Mouse (Mus musculus): ENCODE results near the gene Zcchc10. TPM values are rescaled to one million over a fixed set of nuclear protein-coding genes. Genes with fewer than 3 reads are reported as not detected.
"Not testable (repeated sequence)": the region's sequence is repeated elsewhere in the genome, so short reads cannot be mapped to it uniquely, and the experiment has no call there.

Zcchc10 gene
- 4.0 TPM for polyA plus RNA-seq (2012; fragmentation: generic; extraction: Trizol)

- Histone ChIP-seq H3K79me2 (ENCODE audit: control insufficient read depth, insufficient read depth) (peaks cover 19% of the 10 kb centered on the region), H3K27me3 (ENCODE audit: control insufficient read depth, insufficient read depth, insufficient read length) (no peaks in the 10 kb centered on the region), H3K4me2 (ENCODE audit: low read depth) (peak within 1 kb of the TSS; percentile 77), H3ac (ENCODE audit: control insufficient read depth, insufficient read length) (peak within 1 kb of the TSS; percentile 81), H3K36me3 (ENCODE audit: control insufficient read depth, insufficient read depth) (peaks cover 18% of the 10 kb centered on the region), H3K4me3 (peak within 1 kb of the TSS; percentile 44)
- TF ChIP-seq USF1 (IDR thresholded peaks at IDR 0.05; ENCODE audit: low read depth): no peak
- no peak for TF ChIP-seq E2F4 (IDR thresholded peaks at IDR 0.05; ENCODE audit: insufficient read depth)
- no peak for TF ChIP-seq TCF12 (IDR thresholded peaks at IDR 0.05; ENCODE audit: insufficient read depth, poor library complexity, severe bottlenecking)
- peak; percentile 83 for TF ChIP-seq POLR2AphosphoS2 (IDR thresholded peaks at IDR 0.05; ENCODE audit: insufficient read length, low read depth)
- no peak for TF ChIP-seq MAX (IDR thresholded peaks at IDR 0.05; ENCODE audit: low read depth)
- no peak for TF ChIP-seq TCF3 (IDR thresholded peaks at IDR 0.05; ENCODE audit: insufficient read length, low read depth)
- TF ChIP-seq MYOD1 (IDR thresholded peaks at IDR 0.05; ENCODE audit: control insufficient read depth in 1 of 3, insufficient read length in 2 of 3, low read depth in 2 of 3): no peak
- TF ChIP-seq CEBPB (IDR thresholded peaks at IDR 0.05; ENCODE audit: insufficient read depth, poor library complexity, severe bottlenecking): no peak
- peak; percentile 89 for TF ChIP-seq POLR2A (IDR thresholded peaks at IDR 0.05; ENCODE audit: insufficient read length, low read depth)
- TF ChIP-seq SRF (IDR thresholded peaks at IDR 0.05; ENCODE audit: control insufficient read depth, insufficient read length, low read depth): no peak
- no peak for TF ChIP-seq MYOG (IDR thresholded peaks at IDR 0.05; ENCODE audit: control insufficient read depth in 1 of 3, insufficient read depth in 1 of 3, insufficient read length in 2 of 3, low read depth in 2 of 3)
- no peak for TF ChIP-seq REST (IDR thresholded peaks at IDR 0.05; ENCODE audit: insufficient read depth, insufficient read length)
These were observed at the start of gene Zcchc10 for GRCm38 (mm10) chr11:53324512-53324968. Gene Zcchc10, plus strand, starts transcription at chr11:53324679.

GRCm38 (mm10) chr11:53275358-53275757, 49.1 kb upstream of the Zcchc10 start:
- Histone ChIP-seq H3K79me2 (ENCODE audit: control insufficient read depth, insufficient read depth) (peaks cover 36% of the 10 kb centered on the region), H3K36me3 (ENCODE audit: control insufficient read depth, insufficient read depth) (peaks cover 87% of the 10 kb centered on the region), H3ac (ENCODE audit: control insufficient read depth, insufficient read length) (no peak overlapping the region), H3K4me2 (ENCODE audit: low read depth) (no peak overlapping the region), H3K27me3 (ENCODE audit: control insufficient read depth, insufficient read depth, insufficient read length) (no peaks in the 10 kb centered on the region), H3K4me3 (no peak overlapping the region)
- TF ChIP-seq USF1 (IDR thresholded peaks at IDR 0.05; ENCODE audit: low read depth) (no peak), MAX (IDR thresholded peaks at IDR 0.05; ENCODE audit: low read depth) (no peak), SRF (IDR thresholded peaks at IDR 0.05; ENCODE audit: control insufficient read depth, insufficient read length, low read depth) (no peak), MYOG (IDR thresholded peaks at IDR 0.05; ENCODE audit: control insufficient read depth in 1 of 3, insufficient read depth in 1 of 3, insufficient read length in 2 of 3, low read depth in 2 of 3) (no peak), E2F4 (IDR thresholded peaks at IDR 0.05; ENCODE audit: insufficient read depth) (no peak), CEBPB (IDR thresholded peaks at IDR 0.05; ENCODE audit: insufficient read depth, poor library complexity, severe bottlenecking) (no peak), MYOD1 (IDR thresholded peaks at IDR 0.05; ENCODE audit: control insufficient read depth in 1 of 3, insufficient read length in 2 of 3, low read depth in 2 of 3) (no peak), POLR2AphosphoS2 (IDR thresholded peaks at IDR 0.05; ENCODE audit: insufficient read length, low read depth) (no peak), TCF3 (IDR thresholded peaks at IDR 0.05; ENCODE audit: insufficient read length, low read depth) (no peak), POLR2A (IDR thresholded peaks at IDR 0.05; ENCODE audit: insufficient read length, low read depth) (no peak)

GRCm38 (mm10) chr11:53278411-53278810, 46.1 kb upstream of the Zcchc10 start:
- Histone ChIP-seq H3ac (ENCODE audit: control insufficient read depth, insufficient read length) (no peak overlapping the region), H3K36me3 (ENCODE audit: control insufficient read depth, insufficient read depth) (peaks cover 79% of the 10 kb centered on the region), H3K4me2 (ENCODE audit: low read depth) (no peak overlapping the region), H3K79me2 (ENCODE audit: control insufficient read depth, insufficient read depth) (peaks cover 56% of the 10 kb centered on the region), H3K4me3 (no peak overlapping the region), H3K27me3 (ENCODE audit: control insufficient read depth, insufficient read depth, insufficient read length) (no peaks in the 10 kb centered on the region)
- TF ChIP-seq TCF12 (IDR thresholded peaks at IDR 0.05; ENCODE audit: insufficient read depth, poor library complexity, severe bottlenecking): no peak

- Histone ChIP-seq H3K79me2 (ENCODE audit: control insufficient read depth, insufficient read depth) (peaks cover 64% of the 10 kb centered on the region), H3ac (ENCODE audit: control insufficient read depth, insufficient read length) (no peak overlapping the region), H3K4me3 (no peak overlapping the region), H3K27me3 (ENCODE audit: control insufficient read depth, insufficient read depth, insufficient read length) (no peaks in the 10 kb centered on the region), H3K4me2 (ENCODE audit: low read depth) (no peak overlapping the region), H3K36me3 (ENCODE audit: control insufficient read depth, insufficient read depth) (peaks cover 80% of the 10 kb centered on the region)
- TF ChIP-seq CEBPB (IDR thresholded peaks at IDR 0.05; ENCODE audit: insufficient read depth, poor library complexity, severe bottlenecking) (no peak), TCF3 (IDR thresholded peaks at IDR 0.05; ENCODE audit: insufficient read length, low read depth) (no peak), POLR2AphosphoS2 (IDR thresholded peaks at IDR 0.05; ENCODE audit: insufficient read length, low read depth) (no peak), E2F4 (IDR thresholded peaks at IDR 0.05; ENCODE audit: insufficient read depth) (no peak), SRF (IDR thresholded peaks at IDR 0.05; ENCODE audit: control insufficient read depth, insufficient read length, low read depth) (no peak), MYOG (IDR thresholded peaks at IDR 0.05; ENCODE audit: control insufficient read depth in 1 of 3, insufficient read depth in 1 of 3, insufficient read length in 2 of 3, low read depth in 2 of 3) (no peak), TCF12 (IDR thresholded peaks at IDR 0.05; ENCODE audit: insufficient read depth, poor library complexity, severe bottlenecking) (no peak), USF1 (IDR thresholded peaks at IDR 0.05; ENCODE audit: low read depth) (no peak), REST (IDR thresholded peaks at IDR 0.05; ENCODE audit: insufficient read depth, insufficient read length) (no peak), MYOD1 (IDR thresholded peaks at IDR 0.05; ENCODE audit: control insufficient read depth in 1 of 3, insufficient read length in 2 of 3, low read depth in 2 of 3) (no peak), POLR2A (IDR thresholded peaks at IDR 0.05; ENCODE audit: insufficient read length, low read depth) (no peak), MAX (IDR thresholded peaks at IDR 0.05; ENCODE audit: low read depth) (no peak)
These were observed 38.6 kb upstream of the Zcchc10 start for GRCm38 (mm10) chr11:53285885-53286284.

GRCm38 (mm10) chr11:53290187-53290586, 34.3 kb upstream of the Zcchc10 start:
- not testable (repeated sequence) for H3K27me3 ChIP-seq (ENCODE audit: control insufficient read depth, insufficient read depth, insufficient read length); H3ac ChIP-seq (ENCODE audit: control insufficient read depth, insufficient read length); H3K4me2 ChIP-seq (ENCODE audit: low read depth); H3K4me3 ChIP-seq
- Histone ChIP-seq H3K36me3 (ENCODE audit: control insufficient read depth, insufficient read depth) (peaks cover 75% of the 10 kb centered on the region), H3K79me2 (ENCODE audit: control insufficient read depth, insufficient read depth) (peaks cover 84% of the 10 kb centered on the region)

Measured in myocyte (in vitro differentiated cells).